Mouse (Mus musculus) heart, postnatal 0 days (tissue): Measurements from ENCODE around the gene Olfr1024.

Experiments used
- CTCF ChIP-seq: IDR thresholded peaks from 2 replicates; pipeline ENCODE4 v1.5.1; 2016; ENCODE audit warnings: antibody characterized with exemption, control low read depth, low read depth
- EP300 ChIP-seq: IDR thresholded peaks from 2 replicates; pipeline ENCODE4 v1.6.1; 2016; ENCODE audit warnings: antibody characterized with exemption, low read depth

DNA sequence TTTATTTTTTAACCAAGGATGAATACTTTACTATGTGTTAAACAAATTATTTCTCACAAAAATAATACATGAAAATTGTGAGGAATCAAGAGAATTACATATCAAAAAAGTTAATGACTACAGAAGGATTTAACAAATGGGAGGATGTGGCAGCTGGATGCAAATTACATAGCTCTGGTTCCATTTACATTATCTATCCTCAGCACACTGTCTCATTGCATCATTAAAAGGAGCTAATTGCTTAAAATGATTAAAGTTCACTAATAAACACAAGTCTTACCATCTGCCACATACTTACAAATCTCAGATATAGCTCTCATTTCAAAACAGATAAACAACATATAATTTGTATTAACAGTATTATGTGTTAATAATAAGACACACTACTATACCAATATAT, 8.3 kb upstream of the Olfr1024 start:
- TF ChIP-seq CTCF (no peak), EP300 (no peak)
